Mouse (Mus musculus) neutrophil, adult 5-6 weeks (primary cell): ENCODE data around the gene Tmem63a. TPM values are rescaled to one million over a fixed set of nuclear protein-coding genes. Genes with fewer than 3 reads are reported as not detected.
"Not testable (repeated sequence)": the region's sequence is repeated elsewhere in the genome, so short reads cannot be mapped to it uniquely, and the experiment has no call there.

Experiments
- ATAC-seq: fragments of 151-379, 151-347 bp; 2 replicates; pipeline ENCODE4 v1.8.0; 2017; ENCODE audit warnings: mild to moderate bottlenecking, moderate TSS enrichment; ENCODE audit not compliant: insufficient number of reproducible peaks, poor library complexity, low FRiP score, severe bottlenecking; ENCODE audit errors: extremely low read depth
- total RNA-seq: library from RNA; stranded (forward); fragments of 200-1000 nt; gene quantifications from 2 replicates; pipeline ENCODE4 v1.2.3, GENCODE M21; 2017

Gene Tmem63a
- total RNA-seq, 1 experiment from 2014 or later = 14.9 TPM

GRCm38 (mm10) chr1:180922273-180923048 lies 19.7 kb upstream of the Tmem63a start:
- ATAC-seq = peak; percentile 93

- ATAC-seq = no peak
Observed at GRCm38 (mm10) chr1:180924737-180925136, 17.4 kb upstream of the Tmem63a start.

- peak; percentile 46; the same call in 1 of the 2 replicates for ATAC-seq
Observed at GRCm38 (mm10) chr1:180926286-180926685, 15.9 kb upstream of the Tmem63a start.

GRCm38 (mm10) chr1:180929599-180929998 lies 12.5 kb upstream of the Tmem63a start:
- no peak for ATAC-seq

GRCm38 (mm10) chr1:180931106-180931505 lies 11.0 kb upstream of the Tmem63a start:
- ATAC-seq = no peak

GRCm38 (mm10) chr1:180933659-180934058 lies 8.5 kb upstream of the Tmem63a start:
- ATAC-seq = no peak

- ATAC-seq = no peak
Observed at GRCm38 (mm10) chr1:180934467-180935419, 7.4 kb upstream of the Tmem63a start, which contains the start of gene Lefty1. TSS of gene Lefty1 (plus strand) at chr1:180935022.

GRCm38 (mm10) chr1:180936610-180937398 lies 5.3 kb upstream of the Tmem63a start:
- peak; percentile 42; the same call in 1 of the 2 replicates for ATAC-seq

GRCm38 (mm10) chr1:180937631-180938030 lies 4.5 kb upstream of the Tmem63a start:
- ATAC-seq = not testable (repeated sequence)

- not testable (repeated sequence) for ATAC-seq
Observed at GRCm38 (mm10) chr1:180938781-180939180, 3.4 kb upstream of the Tmem63a start.

GRCm38 (mm10) chr1:180940776-180941460 lies 1.2 kb upstream of the Tmem63a start:
- peak; percentile 21; the same call in 1 of the 2 replicates for ATAC-seq

GRCm38 (mm10) chr1:180941726-180942125 lies 418 bp upstream of the Tmem63a start:
- no peak for ATAC-seq

- ATAC-seq = no peak
Observed at GRCm38 (mm10) chr1:180943032-180943644, 994 bp downstream of the Tmem63a start.

- ATAC-seq = no peak
Observed at GRCm38 (mm10) chr1:180943896-180944295, 1.8 kb downstream of the Tmem63a start.

- ATAC-seq = peak; percentile 13; the same call in 1 of the 2 replicates
Observed at GRCm38 (mm10) chr1:180944553-180944952, 2.4 kb downstream of the Tmem63a start.

GRCm38 (mm10) chr1:180945001-180945980 lies 3.1 kb downstream of the Tmem63a start:
- no peak for ATAC-seq

- no peak for ATAC-seq
Observed at GRCm38 (mm10) chr1:180946448-180946847, 4.3 kb downstream of the Tmem63a start.
